Mouse (Mus musculus) thymus, adult 2 months (tissue): ENCODE measurements around the gene Erbb3. TPM values are rescaled to one million over a fixed set of nuclear protein-coding genes. Genes with fewer than 3 reads are reported as not detected.

ENCODE experiments used
- DNase-seq: peaks from one replicate; pipeline ENCODE4 v3.0.0; 2021
- H3K27ac ChIP-seq: fragments of 200-500 bp; 2 replicates; pipeline ENCODE4 v1.5.1; 2012; ENCODE audit warnings: low read length, control low read depth; ENCODE audit not compliant: control insufficient read depth, insufficient read depth
- H3K27me3 ChIP-seq: fragments of 200-500 bp; 2 replicates; pipeline ENCODE4 v1.6.1; 2012; ENCODE audit warnings: mild to moderate bottlenecking, low read length, moderate library complexity, mixed read lengths; ENCODE audit not compliant: control insufficient read depth, insufficient read depth
- H3K36me3 ChIP-seq: fragments of 200-500 bp; 2 replicates; pipeline ENCODE4 v1.6.1; 2012; ENCODE audit warnings: mild to moderate bottlenecking, low read length, moderate library complexity; ENCODE audit not compliant: control insufficient read depth, insufficient read depth
- H3K4me1 ChIP-seq: fragments of 200-500 bp; replicated peaks from 2 replicates; pipeline ENCODE4 v1.6.1; 2012; ENCODE audit warnings: low read length; ENCODE audit not compliant: control insufficient read depth, insufficient read depth
- H3K4me3 ChIP-seq: fragments of 200-500 bp; 2 replicates; pipeline ENCODE4 v1.5.1; 2012; ENCODE audit warnings: mild to moderate bottlenecking, low read length, control low read depth, moderate library complexity; ENCODE audit not compliant: control insufficient read depth, insufficient read depth
- CTCF ChIP-seq: fragments of 200-500 bp; IDR thresholded peaks from 2 replicates; pipeline ENCODE4 v1.5.1; 2012; ENCODE audit warnings: mild to moderate bottlenecking, control low read depth, low read length, moderate library complexity, borderline replicate concordance; ENCODE audit not compliant: control insufficient read depth, poor library complexity, insufficient read depth; ENCODE audit errors: extremely low read depth
- POLR2A ChIP-seq: fragments of 200-500 bp; IDR thresholded peaks from 2 replicates; pipeline ENCODE4 v1.6.1; 2012; ENCODE audit warnings: mild to moderate bottlenecking, low read length, control low read depth, moderate library complexity; ENCODE audit not compliant: control insufficient read depth, poor library complexity, insufficient read depth; ENCODE audit errors: extremely low read depth
- WGBS: fragments of 180-500 bp; shearing (Covaris S2); methylation state at CpG from one replicate; pipeline ENCODE4 v1.1.7; 2018; 5-methylcytosine and 5-hydroxymethylcytosine counted together
- polyA plus RNA-seq: library from polyadenylated mRNA; depleted of rRNA; stranded (reverse); fragments of >200 nt; gene quantifications from 2 replicates; pipeline ENCODE4 v1.2.3, GENCODE M21; 2012

The Erbb3 gene
- polyA plus RNA-seq, 1 experiment, result 2.8 TPM

DNA sequence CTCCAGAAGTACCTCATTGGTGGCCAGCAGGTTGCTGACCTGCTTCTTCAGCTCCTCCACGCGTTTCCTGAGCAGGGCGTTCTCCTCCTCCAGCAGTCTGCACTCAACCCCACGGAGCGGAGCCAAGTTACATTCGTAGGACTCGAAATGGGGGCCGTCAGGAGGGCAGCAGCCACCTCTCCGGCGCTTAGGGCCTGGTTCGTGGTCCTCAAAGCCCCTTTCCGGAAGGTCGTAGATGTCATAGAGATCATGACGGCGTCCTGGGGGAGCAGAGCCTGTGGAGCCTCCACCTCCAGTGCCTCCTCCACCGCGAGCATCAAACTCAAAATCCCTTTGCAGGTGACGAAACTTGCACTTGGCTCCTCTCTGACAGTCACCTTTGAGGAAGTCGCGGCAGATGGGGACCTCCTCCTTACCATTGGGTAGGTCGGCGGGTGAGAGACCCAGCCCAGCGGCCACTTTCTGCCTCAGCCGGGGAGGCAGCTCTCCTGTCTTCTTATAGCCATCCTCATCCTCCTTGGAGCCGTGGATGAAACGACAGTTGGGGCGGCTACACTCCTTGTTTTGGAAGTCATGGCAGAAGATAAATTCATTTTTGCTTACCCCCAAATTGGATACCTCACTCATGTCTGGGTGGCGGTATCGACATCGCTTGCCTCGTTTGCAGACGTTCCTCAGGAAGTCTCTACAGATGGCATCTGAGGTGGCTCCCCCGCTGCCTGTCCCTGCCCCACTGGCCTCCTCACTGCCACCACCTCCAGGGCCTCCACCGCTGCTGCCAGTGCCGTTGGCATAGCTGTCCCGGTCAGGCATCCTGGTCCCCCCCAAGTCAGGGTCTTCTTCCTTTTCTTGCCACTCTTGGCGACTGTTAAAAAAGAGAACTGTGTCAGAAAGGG lies 44.5 kb downstream of the Erbb3 start:
- Histone ChIP-seq H3K27me3 (no peaks in the 10 kb centered on the region), H3K4me1 (peaks cover 5% of the 10 kb centered on the region), H3K4me3 (no peak overlapping the region), H3K36me3 (peaks cover 19% of the 10 kb centered on the region), H3K27ac (no peak overlapping the region)
- TF ChIP-seq CTCF, result no peak
- no peak for TF ChIP-seq POLR2A
- no peak for DNase-seq
- 96% methylated on average over 37 of the region's 37 CpGs for WGBS

DNA sequence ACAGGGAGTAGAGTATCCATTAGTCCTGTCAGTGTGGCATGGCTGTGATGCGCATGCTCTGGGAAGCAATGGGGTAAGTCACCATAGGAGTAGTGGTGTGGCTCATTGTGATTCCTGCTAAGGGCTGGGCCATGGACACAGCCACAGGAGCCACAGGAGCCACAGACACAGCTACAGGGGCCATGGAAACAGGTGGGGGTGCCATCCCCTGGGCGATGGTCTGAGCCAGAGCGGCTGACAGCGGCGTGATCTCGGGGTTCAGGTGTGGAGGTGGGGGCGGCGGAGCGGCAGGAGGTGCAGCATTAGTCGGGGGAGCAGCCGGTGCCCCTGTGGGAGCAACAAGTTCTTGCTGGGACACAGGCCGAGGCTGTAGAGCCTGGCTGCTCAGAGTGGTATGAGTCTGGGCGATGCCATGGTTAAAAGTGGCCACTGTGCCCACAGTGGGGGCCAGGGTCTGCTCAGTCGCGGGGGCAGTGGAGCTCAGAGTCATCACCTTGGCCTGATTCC lies 45.2 kb downstream of the Erbb3 start:
- H3K4me3 ChIP-seq, result no peak overlapping the region
- 97% methylated on average over 15 of the region's 15 CpGs for WGBS
- DNase-seq, result no peak

DNA sequence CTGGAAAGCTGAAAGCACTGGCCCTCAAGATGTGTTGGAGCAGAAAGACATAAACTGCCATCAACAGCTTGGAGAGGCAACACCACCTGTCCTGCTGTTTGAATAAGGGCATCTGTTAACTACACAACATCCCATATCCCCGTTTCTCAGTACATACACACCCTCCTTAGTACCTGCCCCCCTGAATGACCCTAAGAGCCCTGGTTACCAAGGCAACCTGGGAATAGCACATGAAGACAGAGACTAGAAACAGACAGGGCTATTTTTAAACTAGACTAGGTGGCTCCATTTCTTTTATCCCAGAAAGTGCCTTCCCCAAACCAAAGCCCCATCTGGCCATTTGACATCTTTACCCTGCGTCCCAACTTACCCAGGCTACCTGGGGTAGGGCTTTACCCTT lies 46.4 kb downstream of the Erbb3 start:
- no peak for DNase-seq
- TF ChIP-seq POLR2A, result no peak
- TF ChIP-seq CTCF, result no peak
- Histone ChIP-seq H3K27ac (no peak overlapping the region), H3K36me3 (peaks cover 19% of the 10 kb centered on the region), H3K4me3 (no peak overlapping the region), H3K27me3 (no peaks in the 10 kb centered on the region), H3K4me1 (0 out of 2 replicates have a peak, but pooled peaks cover 2% of the 10 kb centered on the region)
- 93% methylated on average over 2 of the region's 2 CpGs for WGBS

More for the DNA sequence above, 45.2 kb downstream of the Erbb3 start:
- Histone ChIP-seq H3K27ac (no peak overlapping the region), H3K27me3 (no peaks in the 10 kb centered on the region), H3K4me1 (peaks cover 2% of the 10 kb centered on the region; the same call in 1 of the 2 replicates), H3K36me3 (peaks cover 19% of the 10 kb centered on the region)
- TF ChIP-seq CTCF (no peak), POLR2A (no peak)

DNA sequence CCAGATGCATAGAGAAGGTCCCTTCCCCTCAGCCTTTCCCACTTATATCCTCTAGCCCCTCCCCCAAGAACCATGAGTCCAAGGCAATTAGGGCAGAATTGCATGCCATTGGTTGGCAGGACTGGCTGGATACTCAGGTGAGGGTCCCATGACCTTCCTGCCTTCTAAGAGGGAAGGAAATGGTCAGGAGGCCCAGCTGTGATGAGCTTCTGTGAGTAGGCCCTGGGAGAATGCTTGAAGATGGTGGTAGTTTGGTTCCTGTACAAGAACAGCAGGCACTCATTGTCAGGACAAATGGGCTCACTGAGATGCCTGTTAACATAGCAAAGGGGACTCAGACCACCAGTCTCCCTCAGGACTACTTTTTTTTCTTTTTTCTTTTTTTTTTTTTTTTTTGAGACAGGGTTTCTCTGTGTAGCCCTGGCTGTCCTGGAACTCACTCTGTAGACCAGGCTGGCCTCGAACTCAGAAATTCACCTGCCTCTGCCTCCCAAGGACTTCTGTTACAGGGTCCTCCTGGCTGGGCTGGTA lies 51.0 kb downstream of the Erbb3 start:
- DNase-seq, result no peak
- H3K4me3 ChIP-seq, result no peak overlapping the region
- no peak overlapping the region for H3K27ac ChIP-seq
- H3K4me1 ChIP-seq, result peaks cover 4% of the 10 kb centered on the region
- peaks cover 2% of the 10 kb centered on the region; the same call in 1 of the 2 replicates for H3K36me3 ChIP-seq
- H3K27me3 ChIP-seq, result no peaks in the 10 kb centered on the region
- TF ChIP-seq CTCF, result no peak
- no peak for TF ChIP-seq POLR2A
- WGBS, result 100% methylated on average over 1 of the region's 1 CpGs

DNA sequence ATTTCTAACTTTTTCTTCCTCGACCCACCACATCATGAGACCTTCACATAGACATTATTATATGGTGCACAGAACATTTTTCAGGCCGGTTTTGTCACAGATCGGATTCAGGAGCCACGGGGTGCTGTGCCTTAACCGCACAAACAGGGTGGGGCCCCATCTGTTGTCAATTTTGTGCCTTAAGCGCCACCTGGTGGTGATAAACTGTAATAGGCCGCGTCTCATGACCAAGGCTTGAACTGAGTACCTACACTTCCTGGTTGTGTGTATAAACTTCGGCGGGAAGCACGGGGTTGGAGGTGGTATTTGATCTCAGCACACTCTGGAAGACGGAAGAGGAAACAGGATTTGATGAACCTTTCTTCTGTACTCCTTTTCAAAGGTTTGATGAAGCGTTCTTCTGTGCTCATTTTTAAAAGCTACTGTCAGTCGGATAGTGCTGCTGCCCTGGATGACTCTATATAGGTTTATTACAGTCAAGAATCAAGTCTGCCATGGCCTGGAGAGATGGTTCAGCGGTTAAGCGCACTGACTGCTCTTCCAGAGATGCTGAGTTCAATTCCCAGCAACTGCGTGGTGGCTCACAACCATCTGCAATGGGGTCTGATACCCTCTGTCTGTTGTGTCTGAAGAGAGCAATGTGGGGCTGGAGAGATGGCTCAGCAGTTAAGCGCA lies 53.0 kb downstream of the Erbb3 start:
- DNase-seq, result peak; percentile 92
- 12% methylated on average over 18 of the region's 18 CpGs for WGBS
- H3K4me3 ChIP-seq, result no peak overlapping the region
- H3K36me3 ChIP-seq, result no peaks in the 10 kb centered on the region
- peaks cover 4% of the 10 kb centered on the region for H3K4me1 ChIP-seq
- H3K27me3 ChIP-seq, result no peaks in the 10 kb centered on the region
- TF ChIP-seq CTCF, result peak; percentile 73; the same call in 1 of the 2 replicates
- TF ChIP-seq POLR2A, result no peak
- H3K27ac ChIP-seq, result peak overlapping the region; percentile 29; the same call in 1 of the 2 replicates
